Mouse (Mus musculus) liver, embryonic 14.5 days (tissue): Measurements from ENCODE around the gene Rpain.

ENCODE experiments used
- CTCF ChIP-seq: IDR thresholded peaks from 2 replicates; pipeline ENCODE4 v1.5.1; 2016; ENCODE audit warnings: antibody characterized with exemption, low read depth, control low read depth
- EP300 ChIP-seq: IDR thresholded peaks from 2 replicates; pipeline ENCODE4 v1.6.1; 2016; ENCODE audit warnings: antibody characterized with exemption, low read depth

DNA sequence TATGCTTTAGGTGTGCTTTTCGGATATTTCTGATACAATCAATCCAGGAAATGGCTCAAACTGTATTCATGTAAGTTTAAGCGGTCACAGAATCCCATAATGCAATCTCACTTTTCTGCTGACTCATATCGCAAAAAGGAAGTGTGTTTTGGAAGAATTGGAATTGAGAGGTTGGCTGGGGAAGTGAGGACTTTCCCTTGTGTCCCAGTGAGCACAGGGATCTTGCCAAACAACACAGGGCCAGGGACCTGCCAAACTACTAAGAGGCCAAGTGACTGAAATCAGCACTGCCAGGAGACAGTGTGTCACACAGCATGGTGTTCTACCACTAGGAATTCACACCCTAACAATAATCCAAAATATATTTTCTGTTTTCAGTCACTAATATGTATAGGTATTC, 38.3 kb downstream of the Rpain start:
- TF ChIP-seq CTCF (no peak), EP300 (no peak)
